Mouse (Mus musculus) embryonic fibroblast, embryonic 13.5 days (primary cell): ENCODE data around the gene Glrb. TPM values are rescaled to one million over a fixed set of nuclear protein-coding genes. Genes with fewer than 3 reads are reported as not detected.

Experiments used
- H3K27ac ChIP-seq: 2 replicates; pipeline ENCODE4 v1.5.1; 2012; ENCODE audit warnings: low read length, control low read depth, inconsistent platforms; ENCODE audit not compliant: insufficient read depth
- H3K4me1 ChIP-seq: 2 replicates; pipeline ENCODE4 v1.6.1; 2011; ENCODE audit warnings: low read length; ENCODE audit not compliant: control insufficient read depth, insufficient read depth
- H3K4me3 ChIP-seq: 2 replicates; pipeline ENCODE4 v1.5.1; 2011; ENCODE audit warnings: mild to moderate bottlenecking, control low read depth, low read length; ENCODE audit not compliant: insufficient read depth
- CTCF ChIP-seq: IDR thresholded peaks from 2 replicates; pipeline ENCODE4 v1.5.1; 2011; ENCODE audit warnings: mild to moderate bottlenecking, control low read depth, low read length, moderate library complexity, borderline replicate concordance; ENCODE audit not compliant: insufficient read depth
- POLR2A ChIP-seq: IDR thresholded peaks from 2 replicates; pipeline ENCODE4 v1.6.1; 2011; ENCODE audit warnings: low read depth, mild to moderate bottlenecking, control low read depth, low read length, moderate library complexity
- polyA plus RNA-seq: library from polyadenylated mRNA; stranded (reverse); fragments of >200 nt; gene quantifications from 2 replicates; pipeline ENCODE4 v1.2.4, GENCODE M21; 2011; ENCODE audit warnings: low read depth; ENCODE audit not compliant: missing spikeins, insufficient read length

Glrb gene
- 6.8 and 18.0 TPM in 2 replicates for polyA plus RNA-seq

DNA sequence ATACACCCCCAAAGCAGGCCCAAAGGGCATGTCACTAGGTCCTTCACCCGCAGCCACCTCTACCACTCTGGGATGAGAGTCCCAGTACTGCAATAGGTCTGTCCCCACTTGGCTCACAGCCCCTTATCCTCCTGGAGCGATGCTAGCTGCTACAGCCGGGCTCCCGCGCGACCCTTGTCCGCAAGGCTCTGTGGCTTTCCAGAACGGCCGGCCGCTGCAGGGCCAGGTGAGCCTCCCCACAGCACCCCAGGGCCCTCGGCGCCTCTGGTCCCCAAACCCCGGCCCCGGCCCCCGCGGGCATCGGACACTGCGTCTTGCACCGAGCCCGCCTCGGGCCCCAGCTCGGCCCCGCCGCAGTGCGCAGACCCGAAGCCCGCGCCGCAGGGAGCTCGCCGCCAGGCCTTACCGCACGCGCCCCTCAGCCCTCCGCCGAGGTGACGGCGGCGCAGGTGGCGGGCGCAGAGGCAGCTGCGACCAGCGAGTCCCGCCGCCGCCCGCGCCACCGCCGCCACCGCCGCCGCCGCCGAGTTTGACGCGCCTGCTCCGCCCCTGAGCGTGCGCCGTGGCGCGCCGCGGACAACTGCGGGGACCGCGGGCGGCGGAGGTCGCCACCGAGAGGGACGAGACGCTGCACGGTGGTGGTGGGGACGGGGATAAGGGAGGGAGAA lies at the start of gene Glrb:
Gene Glrb (minus strand): TSS at position 550 of the 668 bp plus-strand sequence.
- H3K27ac ChIP-seq: no peak within 1 kb of the TSS
- peak within 1 kb of the TSS; percentile 59 for H3K4me3 ChIP-seq
- TF ChIP-seq POLR2A (peak; percentile 62), CTCF (no peak)
- no peaks in the 10 kb centered on the region for H3K4me1 ChIP-seq

DNA sequence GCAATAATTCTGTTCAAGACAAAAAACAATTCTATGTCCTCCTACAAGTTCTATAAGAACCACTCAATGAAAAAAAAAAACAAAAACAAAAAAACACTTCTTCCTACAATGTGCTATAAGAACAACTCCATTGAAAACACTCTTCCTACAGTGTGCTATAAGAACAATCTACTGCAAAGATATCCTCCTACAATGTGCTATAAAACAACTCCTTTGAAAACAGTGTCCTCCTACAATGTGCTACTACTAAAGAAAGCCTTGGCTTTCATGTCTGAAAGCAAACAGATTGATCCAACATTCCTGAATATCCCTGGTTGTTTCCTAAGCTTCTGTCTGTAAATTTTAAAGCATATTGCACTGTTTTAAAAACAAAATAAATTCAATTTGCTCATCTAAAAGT lies 46.5 kb upstream of the Glrb start:
- Histone ChIP-seq H3K4me1 (no peaks in the 10 kb centered on the region), H3K27ac (no peak overlapping the region), H3K4me3 (no peak overlapping the region)
- TF ChIP-seq CTCF: no peak
- TF ChIP-seq POLR2A: no peak

- no peak overlapping the region for H3K4me3 ChIP-seq
- H3K27ac ChIP-seq: no peak overlapping the region
- no peaks in the 10 kb centered on the region for H3K4me1 ChIP-seq
- TF ChIP-seq CTCF: peak; percentile 83
- TF ChIP-seq POLR2A: no peak
These were observed 45.1 kb upstream of the Glrb start for GRCm38 (mm10) chr3:80958591-80958990.

- TF ChIP-seq CTCF: no peak
- no peak for TF ChIP-seq POLR2A
- Histone ChIP-seq H3K4me1 (no peaks in the 10 kb centered on the region), H3K4me3 (peak overlapping the region; percentile 59), H3K27ac (no peak overlapping the region)
These were observed 372 bp upstream of the Glrb start for GRCm38 (mm10) chr3:80913779-80914284.

DNA sequence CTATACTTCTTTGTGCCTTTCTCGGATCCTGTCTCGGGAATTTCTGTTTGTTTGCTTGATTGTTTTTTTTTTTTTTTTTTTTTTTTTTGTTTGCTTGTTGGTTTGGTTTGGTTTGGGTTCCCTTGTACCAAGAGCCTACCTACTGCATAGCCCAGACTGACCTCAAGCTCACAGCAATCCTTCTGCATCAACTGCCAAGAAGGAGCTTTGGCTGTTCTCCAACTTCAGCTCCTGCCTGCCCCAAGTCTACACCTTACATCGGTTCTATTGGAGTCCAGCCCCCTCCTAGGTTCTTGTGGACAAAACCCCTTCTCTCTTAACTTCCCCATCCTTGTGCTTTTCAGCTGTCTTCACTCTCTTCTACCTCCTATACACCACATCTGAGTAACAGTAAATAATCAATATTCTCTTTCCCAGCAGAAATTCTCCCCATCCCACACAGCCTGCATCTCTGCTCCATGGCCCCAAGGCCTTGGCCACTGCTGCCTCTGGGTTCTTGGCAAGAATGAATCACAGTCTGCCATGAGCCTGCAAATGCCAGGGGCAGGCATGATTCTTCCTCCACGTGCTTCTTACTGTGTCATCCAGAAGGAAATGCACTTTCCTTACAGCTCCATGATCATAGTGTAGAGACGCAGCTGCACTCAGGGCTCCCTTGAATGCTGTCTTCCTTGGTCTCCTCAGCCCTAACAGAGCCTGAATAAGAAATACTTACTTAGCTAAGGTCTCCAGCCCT lies 18.5 kb downstream of the Glrb start:
- H3K4me3 ChIP-seq: no peak overlapping the region
- peak overlapping the region; percentile 52 for H3K27ac ChIP-seq
- TF ChIP-seq CTCF (no peak), POLR2A (no peak)
- H3K4me1 ChIP-seq: peaks cover 7% of the 10 kb centered on the region; the same call in 1 of the 2 replicates

GRCm38 (mm10) chr3:80894328-80894727 lies 19.1 kb downstream of the Glrb start:
- peak overlapping the region; percentile 52 for H3K27ac ChIP-seq
- peaks cover 7% of the 10 kb centered on the region; the same call in 1 of the 2 replicates for H3K4me1 ChIP-seq
- no peak overlapping the region for H3K4me3 ChIP-seq
- TF ChIP-seq POLR2A: no peak
- no peak for TF ChIP-seq CTCF

GRCm38 (mm10) chr3:80893055-80893690 lies 20.3 kb downstream of the Glrb start:
- H3K4me1 ChIP-seq: peaks cover 7% of the 10 kb centered on the region; the same call in 1 of the 2 replicates
- TF ChIP-seq POLR2A (no peak), CTCF (no peak)
- no peak overlapping the region for H3K4me3 ChIP-seq
- H3K27ac ChIP-seq: peak overlapping the region; percentile 52; the same call in 1 of the 2 replicates

- Histone ChIP-seq H3K4me3 (no peak overlapping the region), H3K27ac (peak overlapping the region; percentile 3; the same call in 1 of the 2 replicates), H3K4me1 (peaks cover 7% of the 10 kb centered on the region; the same call in 1 of the 2 replicates)
- TF ChIP-seq POLR2A (no peak), CTCF (no peak)
These were observed 22.4 kb downstream of the Glrb start for GRCm38 (mm10) chr3:80891087-80891486.

GRCm38 (mm10) chr3:80885174-80885573 lies 28.3 kb downstream of the Glrb start:
- Histone ChIP-seq H3K27ac (peak overlapping the region; percentile 56; the same call in 1 of the 2 replicates), H3K4me1 (peaks cover 2% of the 10 kb centered on the region; the same call in 1 of the 2 replicates), H3K4me3 (no peak overlapping the region)
- TF ChIP-seq CTCF (no peak), POLR2A (no peak)
